Mouse (Mus musculus): Measurements from ENCODE around the gene Btn1a1. TPM values are rescaled to one million over a fixed set of nuclear protein-coding genes. Genes with fewer than 3 reads are reported as not detected.
A peak's percentile ranks its signal among the peaks of the same experiment; 100 is the strongest.

The Btn1a1 gene
- polyA plus RNA-seq, 1 experiment from 2014 or later, result 0.22 TPM

DNA sequence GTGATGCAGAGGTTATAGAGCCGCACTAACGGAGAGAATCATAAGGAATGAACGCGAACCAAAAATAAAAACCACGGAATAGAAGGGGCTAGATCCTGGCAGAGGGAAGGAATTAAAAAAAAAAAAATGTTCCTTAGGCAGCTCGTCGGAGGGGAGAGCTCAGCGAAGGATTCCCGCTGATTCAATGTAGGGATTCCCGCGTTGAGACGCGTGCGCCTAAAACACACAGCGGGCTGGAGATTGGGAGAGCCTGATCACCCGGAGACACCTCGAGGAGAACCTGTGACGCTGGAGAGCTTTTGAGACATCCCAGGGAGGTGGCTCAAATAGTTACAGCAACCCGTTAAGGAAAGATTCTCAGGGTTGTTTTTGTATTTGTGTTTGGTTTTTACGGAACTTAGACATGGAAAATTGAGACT is 53.5 kb downstream of the Btn1a1 start:
- H3K9ac ChIP-seq, result no peak overlapping the region
- WGBS, result under 1% methylated on average over 20 of the region's 20 CpGs
- ATAC-seq (ENCODE audit: insufficient read depth, low FRiP score, low read depth), result no peak

DNA sequence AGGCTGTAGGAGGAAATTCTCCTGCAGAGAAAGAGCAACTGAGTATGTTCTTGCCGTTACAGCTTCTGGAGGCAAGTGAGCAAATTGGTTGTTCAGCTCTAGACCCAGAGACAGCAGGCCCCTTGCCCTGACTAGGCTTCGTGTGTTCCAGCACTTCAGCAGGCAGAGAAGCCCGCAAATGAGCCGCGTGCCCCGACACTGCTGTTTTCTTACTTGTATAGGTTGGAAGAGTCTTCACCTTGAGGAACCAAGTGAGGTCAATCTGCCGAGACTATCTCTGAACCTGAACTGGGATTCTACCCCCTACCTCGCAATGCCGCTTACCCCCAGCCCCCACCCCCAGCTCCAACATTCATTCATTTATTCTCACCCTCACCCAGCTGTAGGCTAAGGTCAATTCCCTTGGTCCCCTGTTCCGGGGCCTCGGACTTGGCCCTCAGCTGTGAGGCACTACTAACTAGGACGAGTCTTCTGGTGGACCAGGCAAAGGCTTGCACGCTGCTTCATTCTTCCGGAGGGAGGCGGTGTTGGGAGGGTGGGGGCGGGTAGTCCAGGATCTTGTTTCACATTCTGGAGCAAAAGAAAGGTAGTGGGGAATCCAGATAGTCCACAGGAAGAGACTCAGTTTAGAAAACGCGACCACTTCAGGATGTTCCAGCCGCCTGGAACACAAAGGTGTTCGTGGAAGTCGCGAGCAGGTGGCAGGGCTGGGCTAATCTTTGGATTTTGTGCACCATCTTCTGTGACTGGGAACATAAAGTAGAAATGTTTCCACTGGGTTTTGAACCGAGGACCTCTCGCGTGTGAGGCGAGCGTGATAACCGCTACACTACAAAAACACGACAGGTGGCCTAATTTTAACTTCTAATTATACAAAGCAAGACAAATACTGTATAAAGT is 54.1 kb downstream of the Btn1a1 start:
- 10% methylated on average over 29 of the region's 29 CpGs for WGBS
- no peak; the same call in 1 of the 2 replicates for ATAC-seq (ENCODE audit: insufficient read depth, low FRiP score, low read depth)
- peak overlapping the region; percentile 59 for H3K4me2 ChIP-seq
- no peaks in the 10 kb centered on the region for H3K4me1 ChIP-seq
- no peak overlapping the region for H3K27ac ChIP-seq
- H3K27me3 ChIP-seq (replicated peaks), result 0 out of 2 replicates have a peak, but pooled peaks cover 4% of the 10 kb centered on the region
- H3K36me3 ChIP-seq, result no peaks in the 10 kb centered on the region
- peak overlapping the region; percentile 34 for H3K4me3 ChIP-seq (replicated peaks)
- H3K9ac ChIP-seq, result no peak overlapping the region
- H3K9me3 ChIP-seq, result no peaks in the 10 kb centered on the region

More for the DNA sequence above, 53.5 kb downstream of the Btn1a1 start:
- Histone ChIP-seq H3K36me3 (no peaks in the 10 kb centered on the region), H3K4me1 (no peaks in the 10 kb centered on the region), H3K4me3 (replicated peaks) (peak overlapping the region; percentile 34), H3K9me3 (no peaks in the 10 kb centered on the region), H3K4me2 (peak overlapping the region; percentile 59), H3K27me3 (replicated peaks) (0 out of 2 replicates have a peak, but pooled peaks cover 4% of the 10 kb centered on the region), H3K27ac (no peak overlapping the region)

DNA sequence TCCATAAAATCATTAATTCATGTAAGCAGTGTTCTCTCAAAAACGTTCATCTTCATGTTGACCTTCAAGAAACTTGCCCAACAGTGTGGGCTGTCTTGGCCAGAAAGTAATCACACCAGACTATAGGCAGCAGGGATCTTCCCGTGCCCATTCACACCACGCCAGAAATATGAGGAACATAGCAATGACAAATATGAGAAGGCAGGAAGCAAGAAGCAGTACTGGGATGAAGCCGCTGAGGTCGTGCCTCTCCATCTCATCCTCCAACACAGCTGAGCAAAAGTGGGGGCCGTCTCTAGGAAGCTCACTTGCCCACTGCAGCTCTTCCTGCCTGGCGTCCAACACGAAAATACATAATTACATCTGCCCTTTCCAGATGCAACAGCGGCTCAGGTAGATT is 55.1 kb downstream of the Btn1a1 start:
- Histone ChIP-seq H3K4me3 (replicated peaks) (no peak overlapping the region), H3K27me3 (replicated peaks) (0 out of 2 replicates have a peak, but pooled peaks cover 4% of the 10 kb centered on the region), H3K27ac (no peak overlapping the region), H3K4me2 (no peak overlapping the region), H3K4me1 (no peaks in the 10 kb centered on the region), H3K36me3 (no peaks in the 10 kb centered on the region), H3K9ac (no peak overlapping the region), H3K9me3 (no peaks in the 10 kb centered on the region)
- ATAC-seq (ENCODE audit: insufficient read depth, low FRiP score, low read depth), result no peak
- 71% methylated on average over 9 of the region's 9 CpGs for WGBS

Other genes with a start within 250 kb of the Btn1a1 start
- not detected in 2 replicates for gene Vmn1r222, start 230.0 kb downstream of the Btn1a1 start, polyA plus RNA-seq (2015; fragmentation: Nextera tagmentation; extraction: Ambion mirVana)
- gene Vmn1r223, start 218.8 kb downstream of the Btn1a1 start, polyA plus RNA-seq (2015; fragmentation: Nextera tagmentation; extraction: Ambion mirVana), result not detected in 2 replicates
- gene Zfp322a, start 96.7 kb downstream of the Btn1a1 start, polyA plus RNA-seq (2015; fragmentation: Nextera tagmentation; extraction: Ambion mirVana), result 40.9 and 42.0 TPM in 2 replicates
- 10.7 and 11.9 TPM in 2 replicates for gene Abt1, start 42.0 kb downstream of the Btn1a1 start, polyA plus RNA-seq (2015; fragmentation: Nextera tagmentation; extraction: Ambion mirVana)
- 0.08 and 0.15 TPM in 2 replicates for gene Btn2a2, start 23.0 kb upstream of the Btn1a1 start, polyA plus RNA-seq (2015; fragmentation: Nextera tagmentation; extraction: Ambion mirVana)
- 6.1 and 7.3 TPM in 2 replicates for gene Hist1h4h, start 65.1 kb upstream of the Btn1a1 start, polyA plus RNA-seq (2015; fragmentation: Nextera tagmentation; extraction: Ambion mirVana)
- gene Hist1h2af, start 68.0 kb upstream of the Btn1a1 start, polyA plus RNA-seq (2015; fragmentation: Nextera tagmentation; extraction: Ambion mirVana), result 4.1 and 13.0 TPM in 2 replicates
- gene Hist1h3g, start 69.5 kb upstream of the Btn1a1 start, polyA plus RNA-seq (2015; fragmentation: Nextera tagmentation; extraction: Ambion mirVana), result 6.5 and 7.3 TPM in 2 replicates
- gene Hist1h2bh, start 77.5 kb upstream of the Btn1a1 start, polyA plus RNA-seq (2015; fragmentation: Nextera tagmentation; extraction: Ambion mirVana), result 1.0 and 1.5 TPM in 2 replicates
- 0.83 and 0.94 TPM in 2 replicates for gene Hist1h3f, start 78.2 kb upstream of the Btn1a1 start, polyA plus RNA-seq (2015; fragmentation: Nextera tagmentation; extraction: Ambion mirVana)
- gene Hist1h4f, start 85.7 kb upstream of the Btn1a1 start, polyA plus RNA-seq (2015; fragmentation: Nextera tagmentation; extraction: Ambion mirVana), result 1.7 and 2.0 TPM in 2 replicates
- gene Hist1h1d, start 87.4 kb upstream of the Btn1a1 start, polyA plus RNA-seq (2015; fragmentation: Nextera tagmentation; extraction: Ambion mirVana), result 0.89 and 0.98 TPM in 2 replicates
- 6.7 TPM in 2 replicates for gene Hist1h3e, start 96.5 kb upstream of the Btn1a1 start, polyA plus RNA-seq (2015; fragmentation: Nextera tagmentation; extraction: Ambion mirVana)
- gene Hist1h2ae, start 105.3 kb upstream of the Btn1a1 start, polyA plus RNA-seq (2015; fragmentation: Nextera tagmentation; extraction: Ambion mirVana), result 95.8 and 121 TPM in 2 replicates
- gene Hist1h2bg, start 105.5 kb upstream of the Btn1a1 start, polyA plus RNA-seq (2015; fragmentation: Nextera tagmentation; extraction: Ambion mirVana), result 11.7 and 17.0 TPM in 2 replicates
- 3.5 and 3.8 TPM in 2 replicates for gene Hist1h2bf, start 108.3 kb upstream of the Btn1a1 start, polyA plus RNA-seq (2015; fragmentation: Nextera tagmentation; extraction: Ambion mirVana)
- 2.4 and 3.4 TPM in 2 replicates for gene Hist1h2ad, start 108.5 kb upstream of the Btn1a1 start, polyA plus RNA-seq (2015; fragmentation: Nextera tagmentation; extraction: Ambion mirVana)
- gene Hist1h3d, start 109.9 kb upstream of the Btn1a1 start, polyA plus RNA-seq (2015; fragmentation: Nextera tagmentation; extraction: Ambion mirVana), result 5.7 and 7.9 TPM in 2 replicates
- gene Hist1h4d, start 115.7 kb upstream of the Btn1a1 start, polyA plus RNA-seq (2015; fragmentation: Nextera tagmentation; extraction: Ambion mirVana), result 117 and 130 TPM in 2 replicates
- 2.9 TPM in 2 replicates for gene Hist1h2be, start 155.2 kb upstream of the Btn1a1 start, polyA plus RNA-seq (2015; fragmentation: Nextera tagmentation; extraction: Ambion mirVana)
- gene Hist1h1e, start 156.7 kb upstream of the Btn1a1 start, polyA plus RNA-seq (2015; fragmentation: Nextera tagmentation; extraction: Ambion mirVana), result 24.6 and 25.3 TPM in 2 replicates
- gene Hist1h2ac, start 218.0 kb upstream of the Btn1a1 start, polyA plus RNA-seq (2015; fragmentation: Nextera tagmentation; extraction: Ambion mirVana), result 1.9 and 2.4 TPM in 2 replicates
- 104 and 105 TPM in 2 replicates for gene Hist1h2bc, start 218.3 kb upstream of the Btn1a1 start, polyA plus RNA-seq (2015; fragmentation: Nextera tagmentation; extraction: Ambion mirVana)
- gene Hist1h1t, start 229.9 kb upstream of the Btn1a1 start, polyA plus RNA-seq (2015; fragmentation: Nextera tagmentation; extraction: Ambion mirVana), result 0.19 TPM in 1 of 2 replicates, not detected in the other
- 4.0 and 6.1 TPM in 2 replicates for gene Hist1h4c, start 232.6 kb upstream of the Btn1a1 start, polyA plus RNA-seq (2015; fragmentation: Nextera tagmentation; extraction: Ambion mirVana)
- gene Hfe, start 245.0 kb upstream of the Btn1a1 start, polyA plus RNA-seq (2015; fragmentation: Nextera tagmentation; extraction: Ambion mirVana), result 7.9 and 8.8 TPM in 2 replicates

All from stomach, embryonic 15.5 days (tissue).